Mouse (Mus musculus): Measurements from ENCODE around the gene Dido1.

- TF ChIP-seq CTCF (IDR thresholded peaks at IDR 0.05; ENCODE audit: borderline replicate concordance, control insufficient read depth, extremely low read depth, insufficient read depth, low read length, poor library complexity) (no peak), POLR2A (IDR thresholded peaks at IDR 0.05; ENCODE audit: control insufficient read depth, extremely low read depth, insufficient read depth, low read length, poor library complexity) (0 out of 2 replicates have a peak, but pooled peaks have one; percentile 34)
Observed at GRCm38 (mm10) chr2:180726658-180727442, 17.1 kb upstream of the Dido1 start.

Measured in thymus, adult 2 months (tissue).